Mouse (Mus musculus) megakaryocyte-erythroid progenitor cell, adult 5-6 weeks (primary cell): ENCODE results near the gene Serpine2. TPM values are rescaled to one million over a fixed set of nuclear protein-coding genes. Genes with fewer than 3 reads are reported as not detected.

Experiments used
- ATAC-seq: replicated peaks from 2 replicates; pipeline ENCODE4 v1.8.0; 2016; ENCODE audit warnings: mild to moderate bottlenecking, inconsistent platforms; ENCODE audit not compliant: severe bottlenecking, poor library complexity, low FRiP score, low TSS enrichment
- total RNA-seq, 2 experiments: library from RNA; stranded (forward) in 1 of 2; stranded (reverse) in 1 of 2; fragments of 200-1000, 215-1000 nt in 1 of 2; fragments of >200 nt in 1 of 2; fragmentation: Nextera tagmentation in 1 of 2; gene quantifications; 2 replicates each; pipeline ENCODE4 v1.2.3; 2014 to 2017

Serpine2 gene
- total RNA-seq (2014; fragmentation: Nextera tagmentation) (4.6 TPM in 1 of 2 replicates, not detected in the other), total RNA-seq (2017) (2.4 TPM in 1 of 2 replicates, not detected in the other)

DNA sequence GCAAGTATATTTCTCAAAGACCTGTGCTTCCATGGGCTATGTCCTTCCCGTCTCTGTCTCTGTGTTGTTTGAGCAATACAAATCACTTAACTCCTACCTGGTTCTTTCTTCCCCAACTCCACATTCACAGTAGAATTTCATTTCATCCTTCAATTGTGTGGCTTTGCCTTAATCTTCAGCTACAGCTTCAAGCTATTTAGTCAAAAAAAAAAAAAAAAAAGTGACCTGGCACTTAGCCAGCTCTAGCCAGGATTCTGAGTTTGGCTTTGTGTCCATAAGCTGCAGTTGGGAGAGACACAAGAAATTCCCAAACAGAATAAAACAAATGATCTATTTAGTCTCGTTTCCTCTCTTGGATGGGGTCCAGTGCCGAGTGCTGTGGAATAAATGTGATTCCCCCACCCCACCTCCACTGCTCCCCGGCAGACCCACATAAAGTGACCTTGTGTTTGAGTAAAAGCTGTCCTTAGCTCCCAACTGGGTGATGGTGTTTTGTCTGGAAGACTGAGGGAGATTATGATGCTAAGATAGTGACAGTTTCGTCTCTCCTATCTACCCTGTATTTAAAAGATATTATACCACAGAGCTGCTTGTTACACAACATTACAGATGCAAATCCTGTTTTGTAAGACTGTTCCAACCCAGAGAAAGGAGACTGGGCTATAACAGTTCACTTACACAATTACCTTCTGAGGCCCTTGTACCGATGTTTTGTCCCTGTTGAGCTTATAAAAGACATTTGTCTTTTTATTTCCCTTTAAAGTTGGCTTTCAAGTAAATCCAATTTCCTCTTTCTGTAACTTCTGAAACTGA, at the start of gene Serpine2:
Serpine2 (minus strand) TSS at position 51 of the 813 bp plus-strand sequence.
- ATAC-seq = no peak

DNA sequence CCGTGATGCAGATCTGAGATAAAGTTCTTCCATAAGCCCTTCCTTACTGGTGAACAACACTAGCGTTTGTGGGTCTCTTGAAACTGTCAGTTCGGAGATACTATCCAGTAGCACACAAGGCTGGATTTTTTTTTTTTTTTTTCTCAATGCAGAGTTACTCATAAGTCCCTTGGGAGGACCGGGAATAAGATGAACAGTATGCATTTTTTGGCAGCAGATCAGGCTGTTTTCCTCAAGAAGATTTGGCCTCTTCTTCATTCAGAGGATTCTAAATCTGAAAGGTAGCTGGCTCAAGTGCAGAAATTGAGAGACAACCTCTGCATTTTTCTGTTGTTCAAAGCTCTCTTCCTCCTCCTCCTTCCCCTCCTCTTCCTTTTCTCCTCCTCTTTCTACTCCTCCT, 46.8 kb upstream of the Serpine2 start:
- no peak for ATAC-seq

DNA sequence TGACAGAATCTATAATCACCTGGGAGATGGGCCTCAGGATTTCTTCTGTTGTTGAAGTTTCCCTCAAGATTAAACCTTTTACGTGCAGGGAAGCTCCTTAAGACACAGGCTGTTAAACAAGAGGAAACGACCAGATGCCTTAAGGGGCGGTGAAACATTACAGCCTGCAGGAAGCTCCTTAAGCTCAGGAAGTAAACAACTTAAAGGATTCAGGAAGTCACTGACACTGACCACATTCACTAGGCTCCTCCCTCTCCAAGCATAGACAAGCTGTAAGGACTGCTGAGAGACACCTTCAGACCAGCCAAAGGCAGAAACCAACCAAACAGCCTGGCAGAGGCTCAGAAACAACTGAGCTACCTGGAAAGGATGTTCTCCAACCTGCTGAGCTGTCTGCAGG, 44.3 kb upstream of the Serpine2 start:
- ATAC-seq = no peak

DNA sequence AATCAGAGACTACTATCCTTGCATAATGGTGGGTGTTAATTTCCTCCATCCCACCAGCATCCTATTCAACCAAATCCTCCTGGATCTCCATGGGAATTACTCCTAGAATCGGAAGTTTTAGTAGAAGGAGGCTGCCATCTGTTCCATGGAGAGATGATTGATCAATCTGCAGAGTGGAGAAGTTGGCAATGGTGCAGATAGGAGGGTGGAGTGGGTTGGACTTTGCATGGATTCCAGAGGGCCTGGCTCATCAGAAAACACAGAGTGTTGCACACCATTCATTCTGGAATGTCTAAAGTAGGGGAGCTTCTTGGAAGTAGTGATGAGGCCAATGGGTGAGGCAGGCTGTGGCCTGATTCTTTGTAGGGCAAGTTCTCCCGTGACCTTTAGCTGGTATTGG, 41.9 kb upstream of the Serpine2 start:
- ATAC-seq = no peak

DNA sequence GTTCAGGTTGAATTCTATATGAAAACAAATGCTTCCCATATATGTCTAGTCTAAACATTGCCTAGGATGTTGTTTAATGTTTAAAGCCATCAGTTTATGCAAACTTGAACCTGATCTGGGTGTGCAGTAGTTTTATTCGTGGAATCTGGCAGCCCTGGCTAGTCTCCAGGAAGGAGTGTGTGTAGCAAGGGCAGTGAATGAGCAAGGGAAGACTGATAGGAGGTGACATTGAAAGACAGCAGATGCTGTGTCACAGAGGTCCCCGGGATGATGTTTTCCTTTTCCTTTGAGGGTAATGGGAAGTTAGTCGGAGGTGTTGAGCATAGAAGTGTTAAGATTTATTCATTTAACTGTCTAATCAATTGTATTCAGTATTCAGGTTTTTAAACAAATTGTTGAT, 21.7 kb upstream of the Serpine2 start:
- no peak for ATAC-seq

DNA sequence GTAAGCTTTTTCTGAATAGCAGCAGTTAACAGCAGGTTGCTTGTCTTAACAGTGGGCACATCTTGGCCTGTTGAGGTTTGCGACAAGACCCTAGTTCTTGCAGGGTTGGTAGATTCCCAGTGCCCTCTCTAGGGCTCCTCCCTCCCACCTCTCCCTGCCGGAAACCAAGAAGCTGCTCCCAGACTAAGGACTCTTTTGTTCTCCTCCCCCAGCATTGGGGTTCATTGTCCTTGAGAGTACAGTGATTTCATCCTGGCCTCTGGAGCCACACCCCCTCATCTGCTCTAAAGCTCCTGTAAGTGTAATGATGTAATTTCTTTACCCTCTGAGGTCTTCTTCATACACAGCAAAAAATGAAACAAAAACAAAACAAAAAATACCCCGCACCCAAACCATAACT, 13.8 kb upstream of the Serpine2 start:
- no peak for ATAC-seq

DNA sequence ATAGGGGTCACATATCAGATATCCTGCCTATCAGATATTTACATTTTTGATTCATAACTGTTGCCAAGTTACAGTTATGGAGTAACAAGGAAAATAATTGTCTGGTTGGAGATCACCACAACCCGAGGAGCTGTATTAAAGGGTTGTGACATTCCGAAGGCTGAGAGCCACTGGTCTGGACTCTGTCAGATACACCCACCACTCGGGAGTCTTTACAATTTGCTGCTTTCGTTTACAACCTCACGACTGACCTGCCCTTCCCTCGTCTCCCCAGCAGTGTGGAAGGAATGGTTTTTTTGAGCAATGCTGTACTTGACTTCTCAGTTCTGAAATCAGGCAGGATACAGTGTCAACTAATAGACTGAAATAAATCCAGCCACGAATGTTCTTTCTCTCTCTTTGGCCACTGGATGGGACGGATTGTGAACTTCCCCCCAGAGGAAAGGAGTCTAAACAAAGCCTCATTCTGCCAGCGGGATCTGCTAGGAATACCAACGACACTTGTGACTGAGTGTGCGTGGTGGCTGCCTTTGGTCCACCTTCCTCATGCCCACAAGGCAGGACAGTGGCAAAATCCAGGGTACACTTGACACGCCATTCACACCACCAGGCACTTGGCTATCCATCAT, 455 bp downstream of the Serpine2 start:
- ATAC-seq = no peak

DNA sequence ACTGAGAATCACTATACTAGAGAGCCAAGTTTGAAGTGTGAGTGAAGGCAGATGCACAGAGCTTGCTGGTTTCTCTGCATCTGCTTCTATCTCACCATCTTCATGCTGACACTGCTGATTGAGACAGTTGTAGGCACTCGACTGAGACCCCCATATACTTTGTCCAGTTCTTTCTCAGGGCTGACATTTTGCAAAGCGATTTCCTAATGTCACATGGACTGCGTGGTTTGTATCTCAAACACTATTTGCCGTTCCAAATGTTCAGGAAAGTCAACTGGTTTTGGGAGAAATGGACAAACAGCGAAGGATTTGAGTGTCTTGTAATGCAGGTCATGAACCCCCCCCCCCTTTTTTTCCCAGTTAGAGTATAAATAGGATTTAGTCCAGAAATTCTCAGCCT, 1.0 kb downstream of the Serpine2 start:
- no peak for ATAC-seq

DNA sequence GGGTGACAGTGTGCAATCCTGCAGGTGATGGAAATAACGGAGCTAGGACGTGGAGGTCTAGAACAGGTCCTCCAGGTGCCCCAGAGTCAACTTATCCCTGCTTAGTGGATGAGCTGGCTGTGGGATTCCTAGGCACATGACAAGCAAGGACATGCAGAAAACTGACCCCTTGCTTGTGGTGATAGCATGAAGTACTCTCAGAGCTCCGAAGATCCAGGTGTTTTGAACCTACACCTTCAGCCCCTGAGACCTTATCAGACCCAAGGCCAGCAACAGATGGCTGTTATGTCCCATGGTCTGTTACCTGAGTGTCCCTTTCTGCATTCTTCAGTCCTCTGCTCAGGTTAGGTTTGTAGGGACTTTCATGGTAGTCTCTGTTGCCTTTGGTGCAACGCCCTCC, 2.0 kb downstream of the Serpine2 start:
- peak; percentile 18; the same call in 1 of the 2 replicates for ATAC-seq

- ATAC-seq = peak; percentile 45
Measured at GRCm38 (mm10) chr1:79858389-79858994, 2.5 kb downstream of the Serpine2 start.

DNA sequence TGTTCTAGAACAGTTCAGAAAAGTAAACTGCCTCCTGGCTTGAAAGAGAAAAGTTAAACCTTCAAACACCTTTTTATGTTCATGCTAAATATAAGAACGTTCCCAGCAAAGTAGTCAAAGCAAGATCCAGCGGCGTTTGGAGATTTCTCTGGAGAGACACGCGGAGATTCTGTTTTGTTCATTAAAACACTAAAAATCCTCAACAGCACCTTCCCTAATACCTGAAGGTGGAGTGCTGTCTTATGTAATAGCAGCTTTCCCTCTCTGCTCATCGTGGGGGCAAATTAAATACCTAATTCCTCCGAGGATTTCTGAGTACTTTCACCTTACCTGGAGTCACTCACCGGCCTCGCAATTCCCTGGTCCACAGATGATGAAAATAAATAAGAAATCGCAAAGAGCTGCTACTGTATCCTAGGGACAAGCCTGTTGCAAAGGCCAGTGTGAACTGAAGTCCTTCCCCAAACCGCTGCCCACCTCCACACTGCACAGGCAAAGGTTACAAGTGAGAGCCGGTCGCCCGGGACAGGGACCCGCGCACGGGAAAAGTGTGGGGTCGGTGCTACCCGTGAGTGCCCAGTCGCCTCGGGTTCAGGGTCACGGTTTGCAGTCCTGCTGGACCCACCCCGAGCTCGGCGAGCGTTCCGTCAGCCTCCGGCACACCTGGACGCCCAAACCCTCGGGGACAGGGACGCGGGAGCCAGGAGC, 3.1 kb downstream of the Serpine2 start:
- 0 out of 2 replicates have a peak, but pooled peaks have one; percentile 22 for ATAC-seq

GRCm38 (mm10) chr1:79856756-79857155, 4.2 kb downstream of the Serpine2 start:
- no peak for ATAC-seq

GRCm38 (mm10) chr1:79853527-79853926, 7.5 kb downstream of the Serpine2 start:
- no peak for ATAC-seq

DNA sequence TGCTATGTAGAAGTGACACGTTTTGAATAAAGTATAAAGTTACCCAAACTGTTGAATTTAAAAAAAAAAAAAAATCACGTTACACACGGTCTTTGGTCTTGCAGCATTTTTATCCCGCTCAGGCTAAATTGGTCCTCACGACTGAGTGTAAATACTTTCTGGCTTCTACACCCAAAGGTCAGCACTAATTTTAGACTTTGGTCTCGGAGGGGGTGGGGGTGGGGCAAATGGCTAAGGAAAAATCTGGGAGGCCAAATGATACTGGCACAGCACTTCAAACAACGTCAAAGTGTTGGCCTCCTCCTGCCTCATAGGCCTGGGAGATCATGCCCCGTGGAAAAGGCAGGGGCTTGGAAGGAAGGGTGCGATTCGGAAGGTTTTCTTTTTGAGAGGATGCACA, 10.6 kb downstream of the Serpine2 start:
- no peak for ATAC-seq

- ATAC-seq = no peak
Measured at GRCm38 (mm10) chr1:79848663-79849062, 12.3 kb downstream of the Serpine2 start.

GRCm38 (mm10) chr1:79846891-79847290, 14.1 kb downstream of the Serpine2 start:
- ATAC-seq = no peak

- ATAC-seq = no peak
Measured at GRCm38 (mm10) chr1:79832719-79833404, 28.1 kb downstream of the Serpine2 start.

GRCm38 (mm10) chr1:79823951-79824633, 36.9 kb downstream of the Serpine2 start:
- ATAC-seq = no peak
